Mouse (Mus musculus): Measurements from ENCODE around the gene Med7.

Gene Med7

GRCm38 (mm10) chr11:46488231-46488630 is 51.5 kb downstream of the Med7 start:
- intact Hi-C loops (cut with DNase I): no loop called here

- intact Hi-C loops (cut with DNase I): no loop called here
Measured at GRCm38 (mm10) chr11:46488650-46489049, 51.9 kb downstream of the Med7 start.
